Comparison of ENCODE assay signal across 24 mouse cellular contexts in the genomic region with DNA sequence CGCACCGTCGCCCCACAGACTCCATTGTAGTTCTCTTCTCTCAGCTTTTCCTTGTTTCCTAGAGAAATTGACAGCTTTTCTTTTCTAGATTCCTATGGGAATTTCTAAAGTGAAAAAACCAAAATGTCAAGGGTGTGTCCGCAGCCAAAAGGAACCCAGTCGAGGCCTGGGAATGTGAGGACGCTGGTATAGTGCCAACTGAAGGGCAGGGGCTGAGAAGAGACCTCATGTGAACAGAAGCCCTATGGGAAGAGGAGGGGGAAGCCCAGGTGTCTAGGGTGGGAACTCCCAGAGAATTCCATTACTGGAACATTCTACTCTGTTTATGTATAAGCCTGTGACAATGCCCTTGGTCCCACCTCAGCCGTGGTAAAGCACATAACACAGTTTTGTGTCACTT.
A peak's percentile ranks its signal among the peaks of the same experiment; 100 is the strongest.
DNase-seq lines count a peak whose midpoint lies in the region; ATAC-seq lines count a peak whose summit lies in the region.
"Had no signal": no experiment of that assay in that cellular context is flagged by ENCODE, and none has a peak within 500 bp of the region (broad histone marks: within the 10 kb centered on the region; RNA-seq: fewer than 3 reads in every experiment).

No protein-coding gene starts in this region.

- no peak for DNase-seq in embryonic facial prominence, embryonic 14.5 days (ENCODE audit: low spot score)
- no peak for DNase-seq in embryonic facial prominence, embryonic 10.5 days (ENCODE audit: low spot score)
- DNase-seq in heart, adult 9 months (ENCODE audit: low spot score in 2 of 2): peak; percentile 26 to 35
- DNase-seq in lung, postnatal 10 days: peak; percentile 38
- DNase-seq in lung, postnatal 36 days: no peak
- DNase-seq: adrenal gland, adult 8-10 months; cerebellum, adult 18-20 months; forebrain, postnatal 0 days; gastrocnemius, postnatal 14 days; kidney, adult 18-20 months; lung, embryonic 14.5 days; right cerebral cortex, postnatal 4 days; thymus, postnatal 4 days had no signal

- no peaks in the 10 kb centered on the region for H3K4me1 ChIP-seq in embryonic facial prominence, embryonic 14.5 days (ENCODE audit: control insufficient read depth, insufficient read depth, low read length)
- no peaks in the 10 kb centered on the region for H3K4me1 ChIP-seq in embryonic facial prominence, embryonic 10.5 days
- peaks cover 20% of the 10 kb centered on the region for H3K4me1 ChIP-seq in heart, embryonic 12.5 days (replicated peaks)
- H3K4me1 ChIP-seq: forebrain, embryonic 12.5 days; limb, embryonic 12.5 days; liver, embryonic 15.5 days; midbrain, embryonic 12.5 days had no signal

- H3K36me3 ChIP-seq in embryonic facial prominence, embryonic 14.5 days (ENCODE audit: control insufficient read depth, insufficient read depth, low read length): peaks cover 21% of the 10 kb centered on the region
- H3K36me3 ChIP-seq in embryonic facial prominence, embryonic 10.5 days (replicated peaks): peaks cover 67% of the 10 kb centered on the region
- H3K36me3 ChIP-seq in heart, embryonic 12.5 days: peaks cover 19% of the 10 kb centered on the region; the same call in 1 of the 2 replicates
- H3K36me3 ChIP-seq: hindbrain, embryonic 15.5 days had no signal

- H3K9me3 ChIP-seq in embryonic facial prominence, embryonic 14.5 days (ENCODE audit: control insufficient read depth, low read length): no peaks in the 10 kb centered on the region
- no peaks in the 10 kb centered on the region for H3K9me3 ChIP-seq in embryonic facial prominence, embryonic 10.5 days
- no peaks in the 10 kb centered on the region for H3K9me3 ChIP-seq in heart, embryonic 12.5 days (replicated peaks)
- H3K9me3 ChIP-seq: embryonic facial prominence, embryonic 15.5 days; forebrain, embryonic 12.5 days; hindbrain, embryonic 15.5 days; kidney, embryonic 15.5 days; limb, embryonic 12.5 days; liver, embryonic 15.5 days; midbrain, embryonic 12.5 days; neural tube, embryonic 13.5 days had no signal

- WGBS in embryonic facial prominence, embryonic 14.5 days: 80% methylated on average over 7 of the region's 7 CpGs
- WGBS in embryonic facial prominence, embryonic 10.5 days: 94% methylated on average over 7 of the region's 7 CpGs
- WGBS in heart, embryonic 12.5 days: 85% methylated on average over 7 of the region's 7 CpGs

- no peak overlapping the region for H3K4me2 ChIP-seq in embryonic facial prominence, embryonic 14.5 days (ENCODE audit: low read depth, low read length)
- H3K4me2 ChIP-seq in heart, embryonic 12.5 days: no peak overlapping the region
- H3K4me2 ChIP-seq: embryonic facial prominence, embryonic 15.5 days; forebrain, embryonic 12.5 days; hindbrain, embryonic 15.5 days; kidney, embryonic 15.5 days; limb, embryonic 12.5 days; liver, embryonic 15.5 days; lung, embryonic 14.5 days; midbrain, embryonic 12.5 days; neural tube, embryonic 13.5 days had no signal

- 0 out of 2 replicates have a peak overlapping the region, but pooled peaks have one; percentile 14 for H3K9ac ChIP-seq in embryonic facial prominence, embryonic 14.5 days (ENCODE audit: low read depth, low read length)
- H3K9ac ChIP-seq in heart, embryonic 12.5 days: no peak overlapping the region
- H3K9ac ChIP-seq: embryonic facial prominence, embryonic 15.5 days; forebrain, embryonic 12.5 days; forebrain, postnatal 0 days; hindbrain, embryonic 15.5 days; kidney, embryonic 15.5 days; limb, embryonic 12.5 days; liver, embryonic 15.5 days; lung, embryonic 14.5 days; midbrain, embryonic 12.5 days; neural tube, embryonic 13.5 days had no signal

- 0 out of 2 replicates have a peak, but pooled peaks have one; percentile 26 for ATAC-seq in embryonic facial prominence, embryonic 14.5 days (ENCODE audit: low read depth)
- no peak for ATAC-seq in heart, embryonic 12.5 days (ENCODE audit: insufficient number of reproducible peaks, low FRiP score)
- ATAC-seq: CD4-positive, CD25-positive, alpha-beta regulatory T cell, adult 4 months; forebrain, postnatal 0 days had no signal

- no peak overlapping the region for H3K4me3 ChIP-seq in embryonic facial prominence, embryonic 14.5 days (ENCODE audit: low read depth, low read length)
- H3K4me3 ChIP-seq in embryonic facial prominence, embryonic 10.5 days: no peak overlapping the region
- no peak overlapping the region for H3K4me3 ChIP-seq in heart, embryonic 12.5 days
- H3K4me3 ChIP-seq: embryonic facial prominence, embryonic 15.5 days; forebrain, embryonic 12.5 days; hindbrain, embryonic 15.5 days; kidney, embryonic 15.5 days; limb, embryonic 12.5 days; liver, embryonic 15.5 days; midbrain, embryonic 12.5 days; neural tube, embryonic 13.5 days had no signal

- no peaks in the 10 kb centered on the region for H3K27me3 ChIP-seq in embryonic facial prominence, embryonic 14.5 days (replicated peaks; ENCODE audit: control insufficient read depth, insufficient read depth, low read length)
- H3K27me3 ChIP-seq in embryonic facial prominence, embryonic 10.5 days (replicated peaks; ENCODE audit: low read depth, poor library complexity, severe bottlenecking): no peaks in the 10 kb centered on the region
- no peaks in the 10 kb centered on the region for H3K27me3 ChIP-seq in heart, embryonic 12.5 days (replicated peaks)
- H3K27me3 ChIP-seq: embryonic facial prominence, embryonic 15.5 days; forebrain, embryonic 12.5 days; hindbrain, embryonic 15.5 days; kidney, embryonic 15.5 days; limb, embryonic 12.5 days; liver, embryonic 15.5 days; midbrain, embryonic 12.5 days; neural tube, embryonic 13.5 days had no signal

- no peak overlapping the region for H3K27ac ChIP-seq in embryonic facial prominence, embryonic 14.5 days (replicated peaks; ENCODE audit: low read depth, low read length)
- no peak overlapping the region for H3K27ac ChIP-seq in embryonic facial prominence, embryonic 10.5 days (replicated peaks)
- no peak overlapping the region for H3K27ac ChIP-seq in heart, embryonic 12.5 days (ENCODE audit: poor library complexity, severe bottlenecking)
- H3K27ac ChIP-seq: embryonic facial prominence, embryonic 15.5 days; forebrain, embryonic 12.5 days; hindbrain, embryonic 15.5 days; kidney, embryonic 15.5 days; limb, embryonic 12.5 days; liver, embryonic 15.5 days; midbrain, embryonic 12.5 days; neural tube, embryonic 13.5 days; stomach, postnatal 0 days had no signal

Comparison
In these comparisons a context has a peak if more than half of its experiments do, and no peak if none do; other contexts are left out.
1. DNase-seq: peak in heart, adult 9 months (2 of 2) and lung, postnatal 10 days (single experiment); none in embryonic facial prominence, embryonic 14.5 days (single experiment), embryonic facial prominence, embryonic 10.5 days (single experiment) and lung, postnatal 36 days (single experiment).